Mouse (Mus musculus) forebrain, embryonic 16.5 days (tissue): Measurements from ENCODE around the gene Gm10330. TPM values are rescaled to one million over a fixed set of nuclear protein-coding genes. Genes with fewer than 3 reads are reported as not detected.
"Not testable (repeated sequence)": the region's sequence is repeated elsewhere in the genome, so short reads cannot be mapped to it uniquely, and the experiment has no call there.

Experiments
- ATAC-seq: fragments of 200-750 bp; cut with Nextera tagmentation; 2 replicates; pipeline ENCODE4 v1.8.0; 2017; ENCODE audit warnings: mild to moderate bottlenecking, moderate library complexity
- H3K27ac ChIP-seq: fragments of 300-500 bp; sonication (generic); 2 replicates; pipeline ENCODE4 v1.5.1; 2014; ENCODE audit warnings: low read length, control low read depth
- H3K27me3 ChIP-seq: fragments of 300-500 bp; sonication (generic); replicated peaks from 2 replicates; pipeline ENCODE4 v1.6.1; 2014; ENCODE audit warnings: low read length; ENCODE audit not compliant: control insufficient read depth, insufficient read depth
- H3K36me3 ChIP-seq: fragments of 300-500 bp; sonication (generic); 2 replicates; pipeline ENCODE4 v1.6.1; 2014; ENCODE audit not compliant: control insufficient read depth, insufficient read depth
- H3K4me1 ChIP-seq: fragments of 300-500 bp; sonication (generic); replicated peaks from 2 replicates; pipeline ENCODE4 v1.6.1; 2014; ENCODE audit warnings: low read length; ENCODE audit not compliant: control insufficient read depth, insufficient read depth
- H3K4me2 ChIP-seq: fragments of 300-500 bp; sonication (generic); 2 replicates; pipeline ENCODE4 v1.6.1; 2014; ENCODE audit warnings: mild to moderate bottlenecking, low read length, control low read depth
- H3K4me3 ChIP-seq: fragments of 300-500 bp; sonication (generic); replicated peaks from 2 replicates; pipeline ENCODE4 v1.5.1; 2014; ENCODE audit warnings: mild to moderate bottlenecking, low read length, control low read depth
- H3K9ac ChIP-seq: fragments of 300-500 bp; sonication (generic); replicated peaks from 2 replicates; pipeline ENCODE4 v1.6.1; 2014; ENCODE audit warnings: low read depth, low read length, control low read depth
- H3K9me3 ChIP-seq: fragments of 300-500 bp; sonication (generic); 2 replicates; pipeline ENCODE4 v1.6.1; 2016; ENCODE audit warnings: low read length; ENCODE audit not compliant: control insufficient read depth
- whole genome bisulfite sequencing: fragments of 180-500 bp; shearing (Covaris S2); extraction: QIAGEN DNeasy Blood & Tissue Kit; methylation state at CpG from one replicate; pipeline ENCODE4 v1.1.7; 2014; 5-methylcytosine and 5-hydroxymethylcytosine counted together
- polyA plus RNA-seq: library from polyadenylated mRNA; unstranded; fragments of >200 nt; fragmentation: Nextera tagmentation; extraction: Ambion mirVana; gene quantifications from 2 replicates; pipeline ENCODE4 v1.2.1, GENCODE M21; 2015

Gm10330 gene
- 1.1 and 1.2 TPM in 2 replicates for polyA plus RNA-seq

DNA sequence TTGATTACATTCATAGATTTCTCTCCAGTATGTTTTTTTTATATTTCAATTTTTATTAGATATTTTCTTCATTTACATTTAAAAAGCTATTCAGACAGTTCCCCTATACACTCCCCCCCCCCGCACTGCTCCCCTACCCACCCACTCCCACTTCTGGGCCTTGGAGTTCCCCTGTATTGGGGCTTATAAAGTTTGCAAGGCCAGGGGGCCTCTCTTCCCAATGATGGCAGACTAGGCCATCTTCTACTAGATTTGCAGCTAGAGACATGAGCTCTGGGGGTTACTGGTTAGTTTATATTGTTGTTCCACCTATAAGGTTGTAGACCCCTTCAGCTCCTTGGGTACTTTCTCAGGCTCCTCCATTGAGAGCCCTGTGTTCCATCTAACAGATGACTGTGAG, at the start of gene Gm10330:
TSS of gene Gm10330 (minus strand) at position 101 of the 400 bp plus-strand sequence.
- H3K9me3 ChIP-seq, ATAC-seq, H3K4me3 ChIP-seq, H3K4me2 ChIP-seq, H3K9ac ChIP-seq, H3K27me3 ChIP-seq, H3K4me1 ChIP-seq, H3K36me3 ChIP-seq, H3K27ac ChIP-seq: not testable (repeated sequence)
- WGBS: 100% methylated on average over 1 of the region's 1 CpGs

DNA sequence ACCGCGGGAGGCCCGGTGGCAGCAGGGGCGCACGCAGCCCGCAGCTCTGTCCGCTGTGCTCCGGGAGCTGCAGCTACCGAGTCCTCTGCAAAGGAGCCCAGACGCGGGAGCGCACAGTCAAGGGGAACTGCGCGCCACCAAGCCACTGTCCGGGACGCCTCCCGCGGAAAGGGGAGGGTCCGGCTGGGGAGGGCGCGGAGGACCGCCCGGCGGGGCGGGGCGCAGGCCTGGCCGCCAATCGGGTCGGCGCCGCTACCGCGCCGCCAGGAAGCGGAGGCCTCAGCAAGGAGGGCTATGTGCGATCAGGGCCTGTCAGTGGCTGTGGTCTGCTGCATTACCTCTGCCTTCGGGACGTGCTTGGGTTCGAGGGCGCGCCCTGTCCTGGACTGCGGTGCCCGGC, 20.7 kb upstream of the Gm10330 start:
- not testable (repeated sequence) for H3K27me3 ChIP-seq, ATAC-seq, H3K36me3 ChIP-seq, H3K4me1 ChIP-seq, H3K4me2 ChIP-seq, H3K9me3 ChIP-seq, H3K27ac ChIP-seq, H3K4me3 ChIP-seq, H3K9ac ChIP-seq
- WGBS: 25% methylated on average over 42 of the region's 43 CpGs

DNA sequence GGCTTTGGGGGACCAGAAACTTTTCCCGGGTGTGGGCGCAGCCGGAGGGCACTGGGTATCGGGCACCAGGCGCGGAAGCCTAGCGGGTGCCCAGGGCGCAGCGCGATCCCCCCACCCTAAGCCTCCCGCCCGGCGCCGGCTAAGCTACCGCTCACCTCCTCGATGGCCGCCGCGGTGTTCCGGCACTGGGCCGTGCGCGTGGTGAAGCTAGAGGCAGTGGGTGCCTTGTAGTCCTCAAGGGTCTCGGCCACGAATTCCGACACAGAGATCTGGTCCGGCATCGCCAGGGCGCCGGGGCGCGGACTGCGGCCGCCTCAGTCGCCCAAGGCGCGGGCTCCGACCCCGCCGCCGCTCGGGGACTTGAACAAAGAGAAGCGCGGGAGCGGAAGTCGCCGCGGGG, 20.3 kb upstream of the Gm10330 start:
- H3K4me3 ChIP-seq, H3K4me2 ChIP-seq, H3K9me3 ChIP-seq, H3K36me3 ChIP-seq, H3K27ac ChIP-seq, ATAC-seq, H3K27me3 ChIP-seq, H3K9ac ChIP-seq, H3K4me1 ChIP-seq: not testable (repeated sequence)
- 23% methylated on average over 27 of the region's 48 CpGs for WGBS
